Mouse (Mus musculus) adrenal gland, postnatal 4 days (tissue): ENCODE data around the gene Gdf7. TPM values are rescaled to one million over a fixed set of nuclear protein-coding genes. Genes with fewer than 3 reads are reported as not detected.

Source experiments
- DNase-seq, 2 experiments: peaks; one replicate each; pipeline ENCODE4 v3.0.0; 2021 to 2022; ENCODE audit warnings: low spot score in 2 of 2, mixed read lengths in 2 of 2
- total RNA-seq, 2 experiments: library from RNA; stranded (reverse); gene quantifications; 2 replicates each; pipeline ENCODE4 v1.2.3; 2021

The Gdf7 gene
- total RNA-seq, 2 experiments from 2014 or later, result 0.20 TPM; not detected in 1

GRCm38 (mm10) chr12:8327675-8328053 is 25.9 kb upstream of the Gdf7 start:
- no peak for DNase-seq

GRCm38 (mm10) chr12:8326825-8327674 is 25.3 kb upstream of the Gdf7 start:
- DNase-seq, result peak; percentile 92 to 95

DNA sequence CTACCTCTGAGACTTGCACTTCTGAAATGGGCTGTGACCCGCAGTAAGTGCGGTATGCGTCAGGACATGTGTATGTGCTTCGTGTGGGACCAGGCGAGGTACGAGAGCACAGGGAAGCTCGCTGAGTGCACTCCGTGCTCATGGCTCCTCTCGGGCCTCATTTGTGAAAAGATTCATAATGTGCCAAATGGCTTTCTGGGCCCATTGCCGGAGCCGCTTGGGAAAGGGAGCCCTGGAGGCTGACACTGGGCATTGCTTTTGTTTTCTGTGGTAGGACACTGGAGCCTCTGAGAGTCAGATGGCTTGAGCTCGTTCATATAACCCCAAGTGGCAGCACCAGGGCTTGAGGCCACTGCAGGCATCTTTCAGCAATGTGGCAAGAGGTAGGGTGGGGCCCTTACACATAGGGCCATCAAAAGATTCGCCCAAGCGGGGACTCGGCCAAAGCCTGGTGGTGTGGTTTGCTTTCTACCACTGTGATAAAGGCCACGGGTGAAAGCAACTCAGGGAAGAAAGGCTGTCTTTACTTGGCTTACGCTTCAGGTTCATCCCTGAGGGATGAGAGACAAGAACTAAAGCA is 24.3 kb upstream of the Gdf7 start:
- no peak for DNase-seq

DNA sequence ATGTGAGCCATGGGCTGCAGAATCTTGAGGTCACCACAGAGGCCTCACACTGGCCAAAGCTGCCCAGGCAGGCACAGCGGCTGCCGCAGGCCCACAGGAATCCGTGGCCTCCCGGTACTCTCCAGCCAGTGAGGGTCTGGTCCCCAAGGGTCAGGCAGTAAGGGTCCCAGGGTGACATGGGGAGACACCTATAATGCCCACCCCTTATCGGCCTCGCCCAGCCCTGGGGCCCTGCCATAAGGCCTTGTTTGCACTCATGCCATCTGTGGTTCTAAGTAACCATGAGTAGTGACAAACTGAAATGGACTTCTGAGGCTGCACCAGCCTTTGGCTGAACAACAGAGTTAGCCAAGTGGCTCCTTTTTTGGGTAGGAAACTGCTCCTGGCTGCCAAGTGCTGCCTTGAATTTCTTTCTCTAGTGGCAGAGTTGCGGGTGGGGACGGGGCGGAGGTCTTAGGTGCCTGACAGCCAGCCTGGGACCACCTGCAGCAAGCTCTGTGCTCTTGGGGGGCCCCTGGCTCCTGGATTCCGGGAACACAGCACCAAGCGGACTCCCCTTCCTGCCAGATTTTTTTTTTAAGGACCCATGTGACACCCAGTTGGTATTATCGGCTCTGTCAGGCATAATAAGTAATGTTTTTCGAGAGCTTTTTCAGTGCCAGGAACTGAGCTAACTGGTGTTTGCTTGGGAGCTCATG is 23.6 kb upstream of the Gdf7 start:
- DNase-seq, result no peak

DNA sequence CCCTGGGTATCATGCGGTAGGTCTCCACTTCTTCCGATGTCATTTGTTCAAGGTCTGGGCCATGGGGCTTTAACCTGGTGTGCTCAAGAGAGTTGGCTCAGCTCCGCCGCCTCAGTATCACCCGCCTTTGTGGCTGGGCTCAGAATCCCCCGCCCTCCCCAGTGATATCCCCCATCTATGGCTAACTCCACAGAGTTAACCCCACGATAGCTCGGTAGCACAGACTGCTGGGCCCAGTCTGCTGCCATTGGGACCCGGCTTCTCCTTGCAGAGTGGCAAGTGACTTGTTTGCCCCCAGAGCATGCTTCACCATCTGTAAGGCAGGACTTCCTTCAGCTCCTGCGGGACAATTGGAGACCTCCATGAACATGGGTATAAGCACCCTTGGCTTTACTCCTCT is 22.3 kb upstream of the Gdf7 start:
- no peak for DNase-seq

GRCm38 (mm10) chr12:8321506-8321905 is 19.8 kb upstream of the Gdf7 start:
- peak in 1 of 2 experiments; percentile 50 for DNase-seq

DNA sequence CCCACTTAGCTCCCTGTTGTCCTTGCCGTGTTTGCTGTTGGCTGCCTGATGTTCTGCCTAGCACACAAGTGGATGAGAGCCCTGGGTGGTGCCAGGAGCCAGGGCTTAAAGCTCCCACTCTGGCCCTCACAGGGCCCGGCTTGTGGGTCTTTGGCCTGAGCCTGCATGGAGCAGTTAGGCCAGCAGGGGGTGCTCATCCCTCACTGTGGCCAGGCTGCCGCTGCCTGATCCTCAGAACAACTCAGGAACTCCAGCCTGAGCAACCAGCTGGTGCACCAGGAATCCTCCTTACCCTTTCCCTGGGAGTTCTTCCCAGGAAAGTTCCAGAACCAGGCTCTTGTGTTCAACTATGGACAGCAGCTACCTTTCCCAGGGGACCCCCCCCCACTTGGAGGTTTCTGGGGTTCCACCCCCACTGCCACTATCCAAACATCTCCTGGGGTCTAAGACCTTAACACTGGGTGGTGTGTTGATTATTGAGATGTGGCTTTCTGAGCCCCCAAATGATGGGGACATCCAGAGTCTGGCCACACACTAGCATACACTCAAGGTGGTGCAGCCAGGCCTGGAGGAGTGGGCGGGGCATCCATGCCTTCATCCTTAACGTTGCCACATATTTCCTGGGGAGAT is 18.4 kb upstream of the Gdf7 start:
- peak; percentile 61 to 70 for DNase-seq

- DNase-seq, result no peak
These were observed 14.8 kb upstream of the Gdf7 start for GRCm38 (mm10) chr12:8316541-8316940.

DNA sequence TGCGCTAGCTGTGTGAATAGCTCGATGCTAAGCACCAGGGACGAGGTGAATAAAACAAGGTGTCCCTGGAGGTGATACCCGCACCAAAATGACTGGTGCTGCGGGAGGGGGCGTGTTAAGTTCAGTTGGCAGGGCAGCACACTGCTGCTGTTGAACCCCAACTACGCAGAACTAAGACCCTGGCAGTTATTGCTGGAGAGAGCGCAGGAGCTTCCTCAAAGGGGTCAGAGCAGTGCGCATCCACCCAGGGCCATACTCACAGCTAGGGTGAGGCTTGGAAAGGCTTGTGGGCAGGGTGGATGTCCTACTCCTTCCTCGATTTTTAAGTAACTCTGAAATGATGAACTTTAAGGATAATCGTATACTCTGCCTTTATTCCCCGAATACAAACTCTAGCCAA is 12.0 kb upstream of the Gdf7 start:
- no peak for DNase-seq

DNA sequence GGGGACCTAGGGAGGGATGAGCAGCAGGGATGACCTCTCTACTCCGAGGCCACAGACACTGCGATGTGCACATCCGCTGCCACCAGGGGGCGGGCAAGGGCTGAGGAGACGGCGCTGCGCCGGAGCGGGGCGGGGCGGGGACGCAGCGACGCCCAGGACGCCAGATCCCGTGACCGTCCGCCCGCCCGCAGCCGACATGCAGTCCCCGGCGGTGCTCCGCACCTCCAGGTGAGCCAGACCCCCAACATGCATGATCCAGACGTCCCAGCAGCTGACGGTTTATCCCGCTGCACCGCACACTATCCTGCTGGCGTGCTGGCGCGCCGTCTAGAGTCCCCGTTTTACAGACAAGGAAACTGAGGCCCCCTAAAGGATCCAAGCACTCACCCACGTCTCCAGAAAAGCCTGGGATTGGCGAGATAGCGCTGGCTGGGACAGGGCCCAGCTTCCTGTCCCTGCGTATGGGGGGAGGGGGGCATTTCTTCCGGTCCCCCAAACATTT is 11.6 kb upstream of the Gdf7 start, which contains the start of gene Hs1bp3:
TSS of gene Hs1bp3 (plus strand) at position 163 of the 502 bp plus-strand sequence.
- peak; percentile 76 to 77 for DNase-seq

GRCm38 (mm10) chr12:8312266-8312665 is 10.5 kb upstream of the Gdf7 start:
- DNase-seq, result no peak

DNA sequence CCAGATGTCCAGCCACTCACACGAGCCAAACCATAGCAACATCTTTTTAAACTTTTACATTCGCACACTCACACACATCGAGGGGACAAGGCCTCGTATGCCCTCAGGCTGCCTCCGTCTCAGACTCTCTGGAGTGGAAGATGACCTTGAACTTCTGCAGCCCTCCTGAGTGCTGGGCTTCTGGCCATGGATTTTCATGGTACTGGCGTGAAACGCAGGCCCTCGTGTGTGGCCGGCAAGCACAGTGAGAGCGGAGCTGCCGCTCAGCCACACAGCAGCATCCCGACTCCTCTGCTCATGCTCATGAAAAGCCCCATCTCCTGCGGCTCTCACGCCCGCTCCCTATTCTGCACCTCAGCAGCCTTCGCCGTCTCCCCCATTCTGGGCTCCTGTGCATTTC is 9.2 kb upstream of the Gdf7 start:
- DNase-seq, result no peak

DNA sequence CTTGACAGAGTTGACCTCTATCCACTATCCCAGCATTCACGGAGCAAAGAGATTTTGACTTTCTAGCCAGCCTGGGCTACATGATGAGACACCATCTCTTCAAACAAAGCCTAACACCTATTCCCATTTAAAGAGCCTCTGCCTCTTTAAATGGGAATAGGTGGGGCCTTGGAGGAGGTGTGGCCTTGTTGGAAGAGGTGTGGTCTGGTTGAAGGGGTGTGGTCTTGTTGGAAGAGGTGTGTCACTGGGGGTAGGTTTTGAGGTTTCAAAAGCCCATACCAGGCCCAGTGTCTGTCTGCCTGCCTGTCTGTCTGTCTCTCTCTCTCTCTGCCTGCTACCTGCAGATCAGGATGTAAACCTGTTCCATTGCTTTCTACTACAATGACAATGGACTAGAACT is 5.2 kb upstream of the Gdf7 start:
- DNase-seq, result no peak

- DNase-seq, result peak in 1 of 2 experiments; percentile 42
These were observed 4.7 kb upstream of the Gdf7 start for GRCm38 (mm10) chr12:8306432-8306831.

DNA sequence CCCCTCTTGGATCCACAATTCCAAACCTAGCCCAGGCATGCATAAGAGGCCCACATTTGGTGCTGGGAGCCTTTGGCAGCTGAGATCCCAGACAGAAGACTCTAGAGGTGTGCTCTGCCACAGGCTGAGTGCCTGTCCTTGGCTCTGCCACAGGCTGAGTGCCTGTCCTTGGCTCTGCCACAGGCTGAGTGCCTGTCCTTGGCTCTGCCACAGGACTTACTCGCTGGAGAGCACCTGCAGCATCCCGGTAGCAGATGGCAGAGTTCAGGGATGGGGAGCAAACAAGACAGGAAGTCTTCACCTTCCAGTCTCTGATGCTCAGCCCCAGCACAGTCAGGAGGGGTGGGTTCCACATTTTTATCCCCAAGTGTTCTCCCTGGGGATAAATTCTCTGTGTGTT is 3.5 kb upstream of the Gdf7 start:
- no peak for DNase-seq

- DNase-seq, result no peak
These were observed 541 bp downstream of the Gdf7 start for GRCm38 (mm10) chr12:8301011-8301814.

GRCm38 (mm10) chr12:8300521-8300920 is 1.2 kb downstream of the Gdf7 start:
- no peak for DNase-seq

DNA sequence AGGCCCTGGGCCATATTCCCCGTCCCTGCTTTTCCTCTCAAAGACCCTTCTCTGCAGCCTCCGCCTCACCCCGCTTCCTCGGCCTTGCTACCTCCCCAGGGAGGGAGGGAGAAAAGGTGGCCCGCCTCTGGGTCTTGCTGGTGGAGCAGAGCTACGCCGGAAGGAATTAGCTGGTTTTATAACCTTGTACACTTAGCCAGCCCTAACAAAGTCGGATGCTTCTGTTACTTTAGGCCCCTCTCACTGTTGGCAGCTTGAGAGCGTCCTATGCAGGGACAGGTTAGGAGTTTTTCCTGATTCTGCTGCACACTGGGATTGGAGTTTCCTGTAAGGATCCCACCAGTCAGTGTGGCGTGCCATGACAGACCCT is 1.7 kb downstream of the Gdf7 start:
- no peak for DNase-seq

- no peak for DNase-seq
These were observed 2.3 kb downstream of the Gdf7 start for GRCm38 (mm10) chr12:8299143-8300110.
